Mouse (Mus musculus) lung, embryonic 16.5 days (tissue): Measurements from ENCODE around the gene Wipf1. TPM values are rescaled to one million over a fixed set of nuclear protein-coding genes. Genes with fewer than 3 reads are reported as not detected.
"Not testable (repeated sequence)": the region's sequence is repeated elsewhere in the genome, so short reads cannot be mapped to it uniquely, and the experiment has no call there.

ENCODE experiments used
- ATAC-seq: fragments of 200-750 bp; cut with Nextera tagmentation; 2 replicates; pipeline ENCODE4 v1.8.0; 2017; ENCODE audit warnings: low read depth, mild to moderate bottlenecking, moderate library complexity
- H3K27ac ChIP-seq: fragments of 300-500 bp; sonication (generic); 2 replicates; pipeline ENCODE4 v1.5.1; 2014; ENCODE audit warnings: mild to moderate bottlenecking, control low read depth, low read length
- H3K27me3 ChIP-seq: fragments of 300-500 bp; sonication (generic); 2 replicates; pipeline ENCODE4 v1.6.1; 2014; ENCODE audit warnings: low read depth, low read length, mixed read lengths; ENCODE audit not compliant: control insufficient read depth, insufficient read depth
- H3K36me3 ChIP-seq: fragments of 300-500 bp; sonication (generic); 2 replicates; pipeline ENCODE4 v1.6.1; 2014; ENCODE audit warnings: low read length; ENCODE audit not compliant: control insufficient read depth, insufficient read depth
- H3K4me1 ChIP-seq: fragments of 300-500 bp; sonication (generic); replicated peaks from 2 replicates; pipeline ENCODE4 v1.6.1; 2014; ENCODE audit warnings: low read length, mixed read lengths; ENCODE audit not compliant: control insufficient read depth, insufficient read depth
- H3K4me2 ChIP-seq: fragments of 300-500 bp; sonication (generic); 2 replicates; pipeline ENCODE4 v1.6.1; 2014; ENCODE audit warnings: low read depth, low read length, control low read depth
- H3K4me3 ChIP-seq: fragments of 300-500 bp; sonication (generic); 2 replicates; pipeline ENCODE4 v1.5.1; 2014; ENCODE audit warnings: mild to moderate bottlenecking, low read length, control low read depth
- H3K9ac ChIP-seq: fragments of 300-500 bp; sonication (generic); 2 replicates; pipeline ENCODE4 v1.6.1; 2014; ENCODE audit warnings: low read length, control low read depth
- H3K9me3 ChIP-seq: fragments of 300-500 bp; sonication (generic); 2 replicates; pipeline ENCODE4 v1.6.1; 2016; ENCODE audit warnings: low read length; ENCODE audit not compliant: control insufficient read depth
- WGBS: fragments of 180-500 bp; shearing (Covaris S2); extraction: QIAGEN DNeasy Blood & Tissue Kit; methylation state at CpG from one replicate; pipeline ENCODE4 v1.1.7; 2014; 5-methylcytosine and 5-hydroxymethylcytosine counted together
- polyA plus RNA-seq: library from polyadenylated mRNA; unstranded; fragments of >200 nt; fragmentation: Nextera tagmentation; extraction: Ambion mirVana; gene quantifications from 2 replicates; pipeline ENCODE4 v1.2.1, GENCODE M21; 2015

Gene Wipf1
- polyA plus RNA-seq, 1 experiment from 2014 or later: 12.6 TPM

DNA sequence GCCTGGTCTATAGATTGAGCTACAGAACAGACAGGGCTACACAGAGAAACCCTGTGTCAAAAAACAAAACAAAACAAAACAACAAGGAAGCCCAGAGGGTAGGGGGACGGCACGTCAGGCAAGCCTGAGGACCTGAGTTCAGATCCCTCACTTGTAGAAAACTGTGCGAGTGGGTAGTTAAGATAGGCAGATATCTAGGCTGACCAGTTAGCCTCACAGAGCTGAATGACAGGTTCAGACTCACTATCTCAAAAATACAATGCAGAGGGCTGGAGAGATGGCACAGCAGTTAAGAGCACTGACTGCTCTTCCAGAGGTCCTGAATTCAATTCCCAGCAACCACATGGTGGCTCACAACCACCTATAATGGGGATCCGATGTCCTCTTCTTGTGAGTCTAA is 23.2 kb downstream of the Wipf1 start:
- peaks cover 23% of the 10 kb centered on the region for H3K4me1 ChIP-seq
- not testable (repeated sequence) for H3K27me3 ChIP-seq, H3K9me3 ChIP-seq, H3K27ac ChIP-seq, ATAC-seq, H3K36me3 ChIP-seq, H3K9ac ChIP-seq, H3K4me2 ChIP-seq, H3K4me3 ChIP-seq
- 91% methylated on average over 4 of the region's 4 CpGs for WGBS

DNA sequence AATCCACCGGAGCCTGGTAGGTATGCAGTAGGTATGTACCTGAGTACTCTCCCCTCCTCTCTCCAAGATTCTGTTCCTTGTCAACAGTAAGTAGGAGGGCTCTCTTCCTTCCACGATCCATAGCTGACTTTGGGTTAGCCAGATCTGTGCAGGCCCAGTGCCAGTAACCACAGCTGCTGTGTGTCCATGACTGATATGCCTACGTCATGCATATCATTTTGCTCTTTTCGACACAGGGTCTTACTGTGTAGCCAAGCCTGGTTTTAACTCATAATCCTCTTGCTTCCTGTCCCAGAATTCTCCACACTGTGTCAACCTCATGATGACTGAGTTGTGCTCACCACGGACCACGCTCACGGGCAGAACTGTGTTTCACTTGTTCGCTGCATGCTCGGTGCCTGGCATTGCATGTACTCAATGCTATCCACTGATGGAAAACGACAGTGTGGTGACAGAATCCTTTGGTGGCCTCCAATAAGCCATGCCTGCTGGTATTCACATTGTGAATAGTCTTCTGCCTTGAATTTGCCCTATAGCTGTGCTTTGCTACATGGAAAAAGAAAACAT is 26.6 kb downstream of the Wipf1 start:
- Histone ChIP-seq H3K27me3 (no peaks in the 10 kb centered on the region), H3K36me3 (no peaks in the 10 kb centered on the region), H3K9me3 (no peaks in the 10 kb centered on the region), H3K27ac (peak overlapping the region; percentile 66), H3K4me2 (no peak overlapping the region), H3K4me1 (peaks cover 12% of the 10 kb centered on the region), H3K9ac (no peak overlapping the region), H3K4me3 (no peak overlapping the region)
- peak; percentile 94 for ATAC-seq
- WGBS: 64% methylated on average over 10 of the region's 10 CpGs

DNA sequence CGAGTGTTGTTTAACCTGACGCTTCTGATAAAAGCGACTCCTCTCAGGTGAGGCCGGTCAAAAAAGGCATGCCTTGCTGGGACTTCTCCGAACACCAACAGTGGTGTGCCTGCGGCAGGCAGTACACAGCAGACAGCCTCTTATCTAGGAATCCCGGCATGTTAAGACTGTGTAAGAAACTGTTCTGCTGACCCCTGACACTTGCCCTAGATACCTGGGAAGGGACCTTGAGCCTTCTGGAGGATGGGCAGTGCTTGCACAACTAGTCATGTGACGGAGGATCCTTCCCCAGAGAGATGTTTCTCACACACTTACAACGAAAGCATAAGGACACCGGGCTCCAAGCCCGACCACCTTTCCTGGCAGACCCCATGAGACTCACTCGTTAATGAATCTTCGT is 28.7 kb downstream of the Wipf1 start:
- 55% methylated on average over 13 of the region's 13 CpGs for WGBS

GRCm38 (mm10) chr2:73498322-73498721 is 31.2 kb downstream of the Wipf1 start:
- H3K4me2 ChIP-seq: no peak overlapping the region
- no peak overlapping the region for H3K9ac ChIP-seq
- no peaks in the 10 kb centered on the region for H3K27me3 ChIP-seq
- H3K4me1 ChIP-seq: peaks cover 18% of the 10 kb centered on the region
- no peak overlapping the region for H3K27ac ChIP-seq
- H3K9me3 ChIP-seq: no peaks in the 10 kb centered on the region
- no peak for ATAC-seq
- no peaks in the 10 kb centered on the region for H3K36me3 ChIP-seq
- H3K4me3 ChIP-seq: no peak overlapping the region

More for the DNA sequence above, 28.7 kb downstream of the Wipf1 start:
- H3K27ac ChIP-seq: no peak overlapping the region
- ATAC-seq: no peak
- H3K4me2 ChIP-seq: no peak overlapping the region
- no peak overlapping the region for H3K4me3 ChIP-seq
- H3K4me1 ChIP-seq: peaks cover 20% of the 10 kb centered on the region
- no peaks in the 10 kb centered on the region for H3K36me3 ChIP-seq
- H3K9me3 ChIP-seq: no peaks in the 10 kb centered on the region
- H3K27me3 ChIP-seq: no peaks in the 10 kb centered on the region
- H3K9ac ChIP-seq: no peak overlapping the region

GRCm38 (mm10) chr2:73497572-73497971 is 32.0 kb downstream of the Wipf1 start:
- H3K36me3 ChIP-seq: no peaks in the 10 kb centered on the region
- ATAC-seq: no peak
- H3K4me3 ChIP-seq: no peak overlapping the region
- H3K9ac ChIP-seq: no peak overlapping the region
- H3K9me3 ChIP-seq: no peaks in the 10 kb centered on the region
- H3K27ac ChIP-seq: no peak overlapping the region
- no peaks in the 10 kb centered on the region for H3K27me3 ChIP-seq
- peaks cover 13% of the 10 kb centered on the region for H3K4me1 ChIP-seq
- no peak overlapping the region for H3K4me2 ChIP-seq
- WGBS: 42% methylated on average over 3 of the region's 3 CpGs

- H3K27ac ChIP-seq: no peak overlapping the region
- H3K9me3 ChIP-seq: no peaks in the 10 kb centered on the region
- no peak overlapping the region for H3K9ac ChIP-seq
- H3K36me3 ChIP-seq: no peaks in the 10 kb centered on the region
- H3K27me3 ChIP-seq: no peaks in the 10 kb centered on the region
- ATAC-seq: no peak
- H3K4me2 ChIP-seq: no peak overlapping the region
- 84% methylated on average over 9 of the region's 9 CpGs for WGBS
- peaks cover 15% of the 10 kb centered on the region for H3K4me1 ChIP-seq
- no peak overlapping the region for H3K4me3 ChIP-seq
Measured at GRCm38 (mm10) chr2:73496944-73497343, 32.6 kb downstream of the Wipf1 start.

DNA sequence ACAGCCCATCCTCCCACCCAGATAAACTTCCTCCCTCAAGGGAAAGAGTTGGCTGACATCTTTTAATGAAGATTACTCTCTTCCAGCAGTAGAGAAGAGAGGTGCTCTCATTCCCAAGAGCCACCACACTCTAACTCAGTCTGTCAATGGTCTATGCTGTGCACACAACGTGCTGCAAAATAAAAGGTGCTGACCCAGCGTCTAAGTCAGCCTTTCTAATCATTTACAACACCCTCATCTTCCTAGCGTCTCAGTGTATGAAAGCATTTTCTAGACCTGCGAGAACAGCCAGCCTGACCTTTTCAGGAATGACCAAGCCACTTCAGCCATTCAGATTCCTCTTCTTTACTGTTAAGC is 33.2 kb downstream of the Wipf1 start:
- ATAC-seq: no peak

DNA sequence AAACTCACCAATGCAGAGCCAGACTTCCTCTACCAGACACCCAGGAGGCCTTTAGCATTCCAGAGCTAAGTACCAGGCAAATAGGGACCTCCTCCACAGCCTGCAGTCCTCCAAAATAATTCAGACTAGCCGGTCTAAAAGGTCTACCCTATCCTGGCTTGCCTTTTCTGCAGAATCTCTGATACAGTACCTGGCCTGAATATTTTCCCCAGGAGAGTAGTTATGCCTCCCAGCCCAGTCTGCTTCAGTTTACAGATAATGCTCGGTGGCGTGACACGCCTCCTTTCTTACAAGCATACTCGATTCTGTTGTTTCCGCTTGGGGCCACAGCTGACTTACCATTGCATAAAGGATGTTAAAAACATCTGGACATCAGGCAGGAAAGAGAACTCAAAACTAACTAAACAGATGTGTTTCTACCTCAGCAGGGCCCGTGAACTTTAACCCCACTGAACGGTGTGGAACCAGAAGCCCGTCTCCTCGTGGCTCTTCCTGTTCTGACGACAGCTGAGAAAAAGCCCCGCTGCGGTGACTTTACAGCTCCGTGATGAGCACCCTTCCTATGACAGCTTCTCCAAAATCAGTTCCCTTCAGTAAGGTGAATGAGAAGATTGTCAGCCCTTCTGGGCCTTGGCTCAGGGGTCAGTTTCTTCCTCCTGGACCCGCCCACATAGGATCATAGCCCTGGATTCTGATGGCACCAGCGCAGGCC is 33.8 kb downstream of the Wipf1 start:
- WGBS: 35% methylated on average over 16 of the region's 16 CpGs
- peak; percentile 53 for ATAC-seq
- H3K4me3 ChIP-seq: no peak overlapping the region
- no peaks in the 10 kb centered on the region for H3K9me3 ChIP-seq
- H3K4me1 ChIP-seq: peaks cover 25% of the 10 kb centered on the region
- H3K27me3 ChIP-seq: no peaks in the 10 kb centered on the region
- H3K9ac ChIP-seq: 0 out of 2 replicates have a peak overlapping the region, but pooled peaks have one; percentile 13
- peak overlapping the region; percentile 31; the same call in 1 of the 2 replicates for H3K4me2 ChIP-seq
- H3K27ac ChIP-seq: peak overlapping the region; percentile 78
- no peaks in the 10 kb centered on the region for H3K36me3 ChIP-seq

More for the DNA sequence above, 33.2 kb downstream of the Wipf1 start:
- no peak overlapping the region for H3K4me3 ChIP-seq
- peaks cover 20% of the 10 kb centered on the region for H3K4me1 ChIP-seq
- H3K9me3 ChIP-seq: no peaks in the 10 kb centered on the region
- H3K4me2 ChIP-seq: no peak overlapping the region
- H3K36me3 ChIP-seq: no peaks in the 10 kb centered on the region
- peak overlapping the region; percentile 78 for H3K27ac ChIP-seq
- 35% methylated on average over 4 of the region's 4 CpGs for WGBS
- H3K9ac ChIP-seq: no peak overlapping the region
- no peaks in the 10 kb centered on the region for H3K27me3 ChIP-seq

DNA sequence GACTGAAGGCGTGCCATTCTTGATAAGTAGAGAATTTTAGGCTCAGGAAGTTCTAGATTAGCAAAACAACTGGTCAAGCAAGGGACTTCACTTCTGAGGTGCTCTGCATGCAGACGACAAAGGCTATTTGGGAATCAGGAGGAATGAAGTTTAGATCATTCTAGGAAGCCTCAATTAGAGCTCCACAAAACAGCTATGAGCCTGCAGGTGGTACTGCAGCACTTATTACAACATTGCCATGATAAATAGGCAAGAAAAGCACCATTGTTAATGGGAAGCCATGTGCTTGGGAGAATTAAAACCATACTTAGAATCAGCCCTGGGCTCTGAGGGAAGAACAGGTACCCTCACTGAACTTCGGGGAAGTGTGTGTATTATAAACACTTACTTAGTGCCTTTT is 36.0 kb downstream of the Wipf1 start:
- Histone ChIP-seq H3K27me3 (no peaks in the 10 kb centered on the region), H3K4me1 (peaks cover 31% of the 10 kb centered on the region), H3K9ac (no peak overlapping the region), H3K27ac (no peak overlapping the region), H3K9me3 (no peaks in the 10 kb centered on the region), H3K4me3 (no peak overlapping the region), H3K36me3 (no peaks in the 10 kb centered on the region), H3K4me2 (no peak overlapping the region)
- WGBS: 51% methylated on average over 3 of the region's 3 CpGs
- ATAC-seq: no peak
